Mouse (Mus musculus): ENCODE measurements at regions not wholly inside any gene's neighbourhood (a gene's known extent, or its start where the extent isn't known, plus 50 kb on each side); places are given as distances from the start of the nearest gene placed in this dataset.

- Histone ChIP-seq H3K27ac (replicated peaks; ENCODE audit: low read depth, low read length) (no peak overlapping the region), H3K4me1 (ENCODE audit: control insufficient read depth, insufficient read depth, low read length) (no peaks in the 10 kb centered on the region), H3K9ac (ENCODE audit: low read depth, low read length) (no peak overlapping the region), H3K36me3 (ENCODE audit: control insufficient read depth, insufficient read depth, low read length) (no peaks in the 10 kb centered on the region), H3K4me3 (ENCODE audit: low read depth, low read length) (no peak overlapping the region), H3K4me2 (ENCODE audit: low read depth, low read length) (no peak overlapping the region), H3K27me3 (replicated peaks; ENCODE audit: control insufficient read depth, insufficient read depth, low read length) (no peaks in the 10 kb centered on the region), H3K9me3 (ENCODE audit: control insufficient read depth, low read length) (no peaks in the 10 kb centered on the region)
- no peak for ATAC-seq (ENCODE audit: low read depth)
- DNase-seq (ENCODE audit: low spot score), result no peak
- 52% methylated on average over 1 of the region's 1 CpGs for WGBS
Observed at GRCm38 (mm10) chr5:29083288-29083687, 112.5 kb upstream of the Rnf32 start.

DNA sequence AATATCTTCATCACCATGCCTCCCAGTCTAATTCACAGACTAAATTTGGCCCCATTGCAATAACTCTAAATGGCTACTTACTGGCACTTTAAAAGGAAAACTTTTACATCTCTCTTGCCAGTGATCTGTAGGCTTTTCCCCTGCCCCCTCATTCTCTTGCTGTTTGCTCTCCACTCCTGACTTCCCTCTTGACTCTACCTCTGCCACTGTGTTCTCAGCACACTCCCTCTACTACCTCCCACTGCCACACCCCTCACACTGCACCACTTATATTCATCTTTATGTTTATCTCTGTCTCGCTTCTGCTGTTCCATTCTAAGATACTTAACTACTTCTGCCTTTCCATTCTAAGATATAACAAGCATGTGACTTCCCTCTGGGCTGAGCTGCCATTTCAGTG lies 141.4 kb upstream of the Rnf32 start:
- ATAC-seq (ENCODE audit: low read depth), result no peak
- 95% methylated on average over 1 of the region's 1 CpGs for WGBS

GRCm38 (mm10) chr5:29036636-29037035 lies 159.2 kb upstream of the Rnf32 start:
- WGBS, result 67% methylated on average over 20 of the region's 20 CpGs
- Histone ChIP-seq H3K4me3 (ENCODE audit: low read depth, low read length) (no peak overlapping the region), H3K4me2 (ENCODE audit: low read depth, low read length) (no peak overlapping the region), H3K9ac (ENCODE audit: low read depth, low read length) (no peak overlapping the region), H3K36me3 (ENCODE audit: control insufficient read depth, insufficient read depth, low read length) (no peaks in the 10 kb centered on the region), H3K4me1 (ENCODE audit: control insufficient read depth, insufficient read depth, low read length) (no peaks in the 10 kb centered on the region), H3K27ac (replicated peaks; ENCODE audit: low read depth, low read length) (no peak overlapping the region), H3K9me3 (ENCODE audit: control insufficient read depth, low read length) (no peaks in the 10 kb centered on the region), H3K27me3 (replicated peaks; ENCODE audit: control insufficient read depth, insufficient read depth, low read length) (no peaks in the 10 kb centered on the region)
- no peak for ATAC-seq (ENCODE audit: low read depth)
- DNase-seq (ENCODE audit: low spot score), result peak; percentile 66

More for the DNA sequence above, 141.4 kb upstream of the Rnf32 start:
- Histone ChIP-seq H3K9ac (ENCODE audit: low read depth, low read length) (no peak overlapping the region), H3K4me1 (ENCODE audit: control insufficient read depth, insufficient read depth, low read length) (no peaks in the 10 kb centered on the region), H3K27ac (replicated peaks; ENCODE audit: low read depth, low read length) (no peak overlapping the region), H3K4me2 (ENCODE audit: low read depth, low read length) (no peak overlapping the region), H3K36me3 (ENCODE audit: control insufficient read depth, insufficient read depth, low read length) (no peaks in the 10 kb centered on the region), H3K4me3 (ENCODE audit: low read depth, low read length) (no peak overlapping the region), H3K27me3 (replicated peaks; ENCODE audit: control insufficient read depth, insufficient read depth, low read length) (no peaks in the 10 kb centered on the region), H3K9me3 (ENCODE audit: control insufficient read depth, low read length) (no peaks in the 10 kb centered on the region)
- DNase-seq (ENCODE audit: low spot score), result no peak

DNA sequence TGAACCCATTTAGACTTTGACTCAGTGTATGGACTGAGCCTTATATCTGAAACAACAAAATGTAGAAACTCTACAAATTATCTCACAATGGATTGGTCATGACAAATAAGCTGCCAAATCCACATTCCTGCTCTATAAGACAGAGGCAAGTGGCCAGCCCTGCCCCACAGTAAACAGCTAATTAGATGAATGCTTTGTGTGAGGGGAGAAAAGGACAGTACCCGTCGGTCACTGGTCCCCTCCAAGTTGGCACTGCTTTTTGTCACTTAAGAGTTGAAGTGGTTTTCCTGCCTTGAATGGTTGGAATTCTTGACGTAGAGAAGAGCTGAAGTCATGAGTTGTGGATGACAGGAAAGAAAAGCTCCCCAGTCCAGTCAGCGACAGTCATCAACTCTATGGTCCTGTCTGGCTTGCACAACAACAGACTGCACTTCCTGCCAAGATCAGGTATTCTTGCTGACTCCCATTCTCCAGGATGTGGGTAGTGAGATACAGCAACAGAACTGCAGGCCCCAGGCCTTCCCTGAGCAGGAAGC lies 162.3 kb upstream of the Rnf32 start:
- no peak for DNase-seq (ENCODE audit: low spot score)
- Histone ChIP-seq H3K4me3 (ENCODE audit: low read depth, low read length) (no peak overlapping the region), H3K27me3 (replicated peaks; ENCODE audit: control insufficient read depth, insufficient read depth, low read length) (no peaks in the 10 kb centered on the region), H3K4me2 (ENCODE audit: low read depth, low read length) (no peak overlapping the region), H3K9ac (ENCODE audit: low read depth, low read length) (no peak overlapping the region), H3K4me1 (ENCODE audit: control insufficient read depth, insufficient read depth, low read length) (no peaks in the 10 kb centered on the region), H3K36me3 (ENCODE audit: control insufficient read depth, insufficient read depth, low read length) (no peaks in the 10 kb centered on the region), H3K9me3 (ENCODE audit: control insufficient read depth, low read length) (no peaks in the 10 kb centered on the region), H3K27ac (replicated peaks; ENCODE audit: low read depth, low read length) (no peak overlapping the region)
- 67% methylated on average over 4 of the region's 4 CpGs for WGBS
- no peak for ATAC-seq (ENCODE audit: low read depth)

DNA sequence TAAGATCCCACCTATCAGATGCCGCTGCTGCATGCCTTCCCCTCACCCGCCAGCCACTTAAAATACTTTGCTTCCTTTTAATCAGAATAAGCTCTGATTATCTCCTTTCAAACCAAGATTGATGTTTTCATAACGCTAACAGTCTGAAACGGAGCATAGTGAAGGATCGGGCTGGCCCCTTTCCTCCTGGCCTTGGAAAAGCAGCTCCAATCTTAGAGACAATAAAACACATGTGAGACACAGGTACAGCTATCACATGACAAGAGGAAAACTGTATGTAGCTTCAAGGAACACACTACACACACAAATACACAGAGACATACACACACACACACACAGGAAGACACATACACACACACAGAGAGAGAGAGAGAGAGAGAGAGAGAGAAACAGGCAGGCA lies 165.3 kb upstream of the Rnf32 start:
- Histone ChIP-seq H3K9ac (ENCODE audit: low read depth, low read length) (no peak overlapping the region), H3K4me3 (ENCODE audit: low read depth, low read length) (no peak overlapping the region), H3K4me2 (ENCODE audit: low read depth, low read length) (no peak overlapping the region), H3K9me3 (ENCODE audit: control insufficient read depth, low read length) (no peaks in the 10 kb centered on the region), H3K4me1 (ENCODE audit: control insufficient read depth, insufficient read depth, low read length) (no peaks in the 10 kb centered on the region), H3K27ac (replicated peaks; ENCODE audit: low read depth, low read length) (no peak overlapping the region), H3K36me3 (ENCODE audit: control insufficient read depth, insufficient read depth, low read length) (no peaks in the 10 kb centered on the region), H3K27me3 (replicated peaks; ENCODE audit: control insufficient read depth, insufficient read depth, low read length) (no peaks in the 10 kb centered on the region)
- WGBS, result 19% methylated on average over 5 of the region's 5 CpGs
- ATAC-seq (ENCODE audit: low read depth) (no peak), DNase-seq (ENCODE audit: low spot score) (peak; percentile 44)

- H3K4me1 ChIP-seq (ENCODE audit: control insufficient read depth, insufficient read depth, low read length), result no peaks in the 10 kb centered on the region
- ATAC-seq (ENCODE audit: low read depth), result no peak
- 58% methylated on average over 5 of the region's 5 CpGs for WGBS
- H3K27ac ChIP-seq (replicated peaks; ENCODE audit: low read depth, low read length), result no peak overlapping the region
- H3K9ac ChIP-seq (ENCODE audit: low read depth, low read length), result no peak overlapping the region
- no peak overlapping the region for H3K4me3 ChIP-seq (ENCODE audit: low read depth, low read length)
- no peak for DNase-seq (ENCODE audit: low spot score)
- H3K36me3 ChIP-seq (ENCODE audit: control insufficient read depth, insufficient read depth, low read length), result no peaks in the 10 kb centered on the region
- H3K27me3 ChIP-seq (replicated peaks; ENCODE audit: control insufficient read depth, insufficient read depth, low read length), result no peaks in the 10 kb centered on the region
- H3K4me2 ChIP-seq (ENCODE audit: low read depth, low read length), result no peak overlapping the region
- H3K9me3 ChIP-seq (ENCODE audit: control insufficient read depth, low read length), result no peaks in the 10 kb centered on the region
Observed at GRCm38 (mm10) chr5:29029957-29030356, 165.8 kb upstream of the Rnf32 start.

GRCm38 (mm10) chr5:29025045-29025444 lies 170.7 kb upstream of the Rnf32 start:
- H3K4me3 ChIP-seq (ENCODE audit: low read depth, low read length), result no peak overlapping the region
- H3K4me1 ChIP-seq (ENCODE audit: control insufficient read depth, insufficient read depth, low read length), result no peaks in the 10 kb centered on the region
- no peaks in the 10 kb centered on the region for H3K9me3 ChIP-seq (ENCODE audit: control insufficient read depth, low read length)
- DNase-seq (ENCODE audit: low spot score), result peak; percentile 38
- no peaks in the 10 kb centered on the region for H3K27me3 ChIP-seq (replicated peaks; ENCODE audit: control insufficient read depth, insufficient read depth, low read length)
- no peak overlapping the region for H3K4me2 ChIP-seq (ENCODE audit: low read depth, low read length)
- H3K9ac ChIP-seq (ENCODE audit: low read depth, low read length), result no peak overlapping the region
- H3K36me3 ChIP-seq (ENCODE audit: control insufficient read depth, insufficient read depth, low read length), result no peaks in the 10 kb centered on the region
- ATAC-seq (ENCODE audit: low read depth), result peak; percentile 74; the same call in 1 of the 2 replicates
- H3K27ac ChIP-seq (replicated peaks; ENCODE audit: low read depth, low read length), result no peak overlapping the region

- no peak overlapping the region for H3K4me2 ChIP-seq (ENCODE audit: low read depth, low read length)
- H3K4me1 ChIP-seq (ENCODE audit: control insufficient read depth, insufficient read depth, low read length), result no peaks in the 10 kb centered on the region
- no peaks in the 10 kb centered on the region for H3K36me3 ChIP-seq (ENCODE audit: control insufficient read depth, insufficient read depth, low read length)
- no peaks in the 10 kb centered on the region for H3K9me3 ChIP-seq (ENCODE audit: control insufficient read depth, low read length)
- no peaks in the 10 kb centered on the region for H3K27me3 ChIP-seq (replicated peaks; ENCODE audit: control insufficient read depth, insufficient read depth, low read length)
- H3K27ac ChIP-seq (replicated peaks; ENCODE audit: low read depth, low read length), result no peak overlapping the region
- no peak overlapping the region for H3K4me3 ChIP-seq (ENCODE audit: low read depth, low read length)
- H3K9ac ChIP-seq (ENCODE audit: low read depth, low read length), result no peak overlapping the region
- ATAC-seq (ENCODE audit: low read depth) (no peak), DNase-seq (ENCODE audit: low spot score) (no peak)
- WGBS, result 81% methylated on average over 2 of the region's 2 CpGs
Observed at GRCm38 (mm10) chr5:28992796-28993195, 203.0 kb upstream of the Rnf32 start.

GRCm38 (mm10) chr5:28979932-28980331 lies 215.9 kb upstream of the Rnf32 start:
- H3K9ac ChIP-seq (ENCODE audit: low read depth, low read length), result no peak overlapping the region
- ATAC-seq (ENCODE audit: low read depth) (no peak), DNase-seq (ENCODE audit: low spot score) (no peak)
- no peak overlapping the region for H3K4me2 ChIP-seq (ENCODE audit: low read depth, low read length)
- H3K27ac ChIP-seq (replicated peaks; ENCODE audit: low read depth, low read length), result no peak overlapping the region
- H3K36me3 ChIP-seq (ENCODE audit: control insufficient read depth, insufficient read depth, low read length), result no peaks in the 10 kb centered on the region
- no peaks in the 10 kb centered on the region for H3K9me3 ChIP-seq (ENCODE audit: control insufficient read depth, low read length)
- WGBS, result 68% methylated on average over 1 of the region's 1 CpGs
- no peak overlapping the region for H3K4me3 ChIP-seq (ENCODE audit: low read depth, low read length)
- no peaks in the 10 kb centered on the region for H3K27me3 ChIP-seq (replicated peaks; ENCODE audit: control insufficient read depth, insufficient read depth, low read length)
- H3K4me1 ChIP-seq (ENCODE audit: control insufficient read depth, insufficient read depth, low read length), result no peaks in the 10 kb centered on the region

Measured in embryonic facial prominence, embryonic 14.5 days (tissue).